Mouse (Mus musculus) granulocyte monocyte progenitor cell, adult 5-6 weeks (primary cell): ENCODE measurements around the gene Akap2. TPM values are rescaled to one million over a fixed set of nuclear protein-coding genes. Genes with fewer than 3 reads are reported as not detected.

Experiments used
- ATAC-seq: replicated peaks from 2 replicates; pipeline ENCODE4 v1.8.0; 2016; ENCODE audit warnings: mild to moderate bottlenecking, moderate TSS enrichment, inconsistent platforms; ENCODE audit not compliant: poor library complexity, severe bottlenecking
- total RNA-seq, 2 experiments: library from RNA; stranded (forward) in 1 of 2; stranded (reverse) in 1 of 2; fragments of 200-712, 200-1000 nt in 1 of 2; fragments of >200 nt in 1 of 2; fragmentation: Nextera tagmentation in 1 of 2; gene quantifications; 2 replicates each; pipeline ENCODE4 v1.2.3; 2014 to 2017

The Akap2 gene
- total RNA-seq (2014; fragmentation: Nextera tagmentation) (not detected in 2 replicates), total RNA-seq (2017) (not detected in 2 replicates)

- no peak for ATAC-seq
Measured at GRCm38 (mm10) chr4:57717354-57717753, at the start of gene Akap2. Akap2 (plus strand) TSS chr4:57717657.

- ATAC-seq = no peak
Measured at GRCm38 (mm10) chr4:57670813-57671469, 46.5 kb upstream of the Akap2 start.

GRCm38 (mm10) chr4:57672541-57672940 is 44.9 kb upstream of the Akap2 start:
- no peak for ATAC-seq

GRCm38 (mm10) chr4:57672996-57673906 is 44.2 kb upstream of the Akap2 start:
- peak; percentile 83 for ATAC-seq

- no peak; the same call in 1 of the 2 replicates for ATAC-seq
Measured at GRCm38 (mm10) chr4:57674351-57674750, 43.1 kb upstream of the Akap2 start.

- peak; percentile 68 for ATAC-seq
Measured at GRCm38 (mm10) chr4:57675387-57675786, 42.1 kb upstream of the Akap2 start.

- no peak for ATAC-seq
Measured at GRCm38 (mm10) chr4:57677916-57678315, 39.5 kb upstream of the Akap2 start.

- ATAC-seq = no peak
Measured at GRCm38 (mm10) chr4:57678991-57679457, 38.4 kb upstream of the Akap2 start.

- no peak for ATAC-seq
Measured at GRCm38 (mm10) chr4:57680186-57680585, 37.3 kb upstream of the Akap2 start.

- no peak for ATAC-seq
Measured at GRCm38 (mm10) chr4:57681511-57681910, 35.9 kb upstream of the Akap2 start.

- ATAC-seq = no peak
Measured at GRCm38 (mm10) chr4:57682341-57682740, 35.1 kb upstream of the Akap2 start.

- no peak for ATAC-seq
Measured at GRCm38 (mm10) chr4:57682944-57683343, 34.5 kb upstream of the Akap2 start.

- ATAC-seq = no peak
Measured at GRCm38 (mm10) chr4:57684676-57685215, 32.7 kb upstream of the Akap2 start.

- ATAC-seq = no peak
Measured at GRCm38 (mm10) chr4:57686736-57687135, 30.7 kb upstream of the Akap2 start.

- no peak for ATAC-seq
Measured at GRCm38 (mm10) chr4:57687583-57687982, 29.9 kb upstream of the Akap2 start.

GRCm38 (mm10) chr4:57688131-57688530 is 29.3 kb upstream of the Akap2 start:
- no peak for ATAC-seq

GRCm38 (mm10) chr4:57690001-57690400 is 27.5 kb upstream of the Akap2 start:
- no peak for ATAC-seq

- no peak for ATAC-seq
Measured at GRCm38 (mm10) chr4:57690805-57691204, 26.7 kb upstream of the Akap2 start.

- ATAC-seq = no peak
Measured at GRCm38 (mm10) chr4:57694356-57695136, 22.9 kb upstream of the Akap2 start.

- ATAC-seq = no peak
Measured at GRCm38 (mm10) chr4:57696955-57697354, 20.5 kb upstream of the Akap2 start.
